Mouse (Mus musculus): Measurements from ENCODE around the gene Adarb1.

DNA sequence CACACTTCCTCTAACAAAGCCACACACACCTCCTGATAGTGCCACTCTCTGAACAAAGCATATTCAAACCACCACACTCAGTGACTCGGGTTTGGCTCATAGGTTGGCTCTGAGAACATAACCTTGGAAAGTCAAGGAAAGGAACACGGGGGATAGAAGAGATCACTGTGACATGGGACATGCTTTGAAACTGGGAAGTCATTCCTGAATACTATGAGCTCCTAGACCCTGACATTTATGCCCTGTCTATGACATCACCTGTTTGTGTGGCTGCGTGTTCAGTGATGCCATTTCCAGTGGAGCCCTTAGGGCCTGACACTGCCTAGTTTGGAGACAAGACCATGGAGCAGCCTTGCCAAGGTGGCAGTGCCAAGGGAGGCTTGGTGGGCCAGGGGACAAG lies 39.6 kb upstream of the Adarb1 start:
- no peak for TF ChIP-seq POLR2A (IDR thresholded peaks at IDR 0.05; ENCODE audit: borderline replicate concordance, insufficient read depth, low read length)
- TF ChIP-seq CTCF (IDR thresholded peaks at IDR 0.05; ENCODE audit: borderline replicate concordance, insufficient read depth, low read depth, low read length), result no peak
